Mouse (Mus musculus) MEL (cell line): ENCODE measurements around the gene Prr15. TPM values are rescaled to one million over a fixed set of nuclear protein-coding genes. Genes with fewer than 3 reads are reported as not detected.

ENCODE experiments used
- DNase-seq: peaks from one replicate; pipeline ENCODE4 v3.0.0; 2011; ENCODE audit warnings: low read depth, low spot score
- H3K27ac ChIP-seq: 2 replicates; pipeline ENCODE4 v1.5.1; 2012; ENCODE audit warnings: low read depth, mild to moderate bottlenecking, control low read depth, low read length, moderate library complexity; ENCODE audit not compliant: control insufficient read depth
- H3K27me3 ChIP-seq, 2 experiments: fragments of 150-350 bp in 1 of 2; sonication (generic) in 1 of 2; 2 replicates each; pipeline ENCODE4 v1.6.1; 2012; ENCODE audit warnings: low read length in 2 of 2, mild to moderate bottlenecking in 2 of 2, improper control_type of control experiment in 1 of 2, moderate library complexity in 1 of 2; ENCODE audit not compliant: insufficient read depth in 2 of 2, control insufficient read depth in 1 of 2
- H3K36me3 ChIP-seq, 2 experiments: 2 replicates each; pipeline ENCODE4 v1.6.1; 2012 to 2014; ENCODE audit warnings: low read length in 2 of 2, improper control_type of control experiment in 1 of 2, inconsistent platforms in 1 of 2, mild to moderate bottlenecking in 1 of 2; ENCODE audit not compliant: insufficient read depth in 2 of 2, control insufficient read depth in 1 of 2
- H3K4me1 ChIP-seq, 2 experiments: fragments of 150-350 bp in 1 of 2; sonication (generic) in 1 of 2; 2 replicates each; pipeline ENCODE4 v1.6.1; 2012; ENCODE audit warnings: low read length in 2 of 2, improper control_type of control experiment in 1 of 2, mild to moderate bottlenecking in 1 of 2; ENCODE audit not compliant: insufficient read depth in 2 of 2, control insufficient read depth in 1 of 2
- H3K4me3 ChIP-seq, 2 experiments: fragments of 150-350 bp in 1 of 2; sonication (generic) in 1 of 2; 2 replicates each; pipeline ENCODE4 v1.5.1; 2012; ENCODE audit warnings: low read depth in 2 of 2, low read length in 2 of 2, mild to moderate bottlenecking in 2 of 2, moderate library complexity in 2 of 2, control low read depth in 1 of 2, improper control_type of control experiment in 1 of 2; ENCODE audit not compliant: control insufficient read depth in 1 of 2, insufficient read depth in 1 of 2
- H3K79me2 ChIP-seq: 2 replicates; pipeline ENCODE4 v1.6.1; 2012; ENCODE audit warnings: mild to moderate bottlenecking, low read length, moderate library complexity; ENCODE audit not compliant: control insufficient read depth, poor library complexity, insufficient read depth
- H3K9ac ChIP-seq: 2 replicates; pipeline ENCODE4 v1.6.1; 2012; ENCODE audit warnings: low read depth, mild to moderate bottlenecking, control low read depth, low read length, moderate library complexity; ENCODE audit not compliant: control insufficient read depth, poor library complexity, severe bottlenecking
- H3K9me3 ChIP-seq: fragments of 150-350 bp; sonication (generic); replicated peaks from 2 replicates; pipeline ENCODE4 v1.6.1; 2012; ENCODE audit warnings: mild to moderate bottlenecking, low read length, improper control_type of control experiment, moderate library complexity; ENCODE audit not compliant: insufficient read depth
- CHD1 ChIP-seq: IDR thresholded peaks from 2 replicates; pipeline ENCODE4 v1.6.1; 2012; ENCODE audit warnings: low read depth, mild to moderate bottlenecking, inconsistent platforms, low read length, improper control_type of control experiment
- CTCF ChIP-seq, 3 experiments: IDR thresholded peaks in 2 of 3; conservative IDR thresholded peaks in 1 of 3; 2 replicates each; pipeline ENCODE4 v1.5.1; 2011 to 2012; ENCODE audit warnings: low read length in 3 of 3, low read depth in 2 of 3, mild to moderate bottlenecking in 2 of 3, improper control_type of control experiment in 1 of 3, inconsistent platforms in 1 of 3, mixed read lengths in 1 of 3, moderate library complexity in 1 of 3; ENCODE audit not compliant: control insufficient read depth in 1 of 3, insufficient read depth in 1 of 3, poor library complexity in 1 of 3, severe bottlenecking in 1 of 3
- ELF1 ChIP-seq: IDR thresholded peaks from 2 replicates; pipeline ENCODE4 v1.6.1; 2014; ENCODE audit warnings: low read depth, mild to moderate bottlenecking, inconsistent platforms, low read length, improper control_type of control experiment, moderate library complexity
- EP300 ChIP-seq, 2 experiments: IDR thresholded peaks; 2 replicates each; pipeline ENCODE4 v1.6.1; 2011; ENCODE audit warnings: improper control_type of control experiment in 2 of 2, low read length in 2 of 2, low read depth in 1 of 2, mild to moderate bottlenecking in 1 of 2
- GABPA ChIP-seq: IDR thresholded peaks from 2 replicates; pipeline ENCODE4 v1.6.1; 2012; ENCODE audit warnings: low read depth, mild to moderate bottlenecking, inconsistent platforms, low read length, improper control_type of control experiment, moderate library complexity
- GATA1 ChIP-seq: IDR thresholded peaks from 2 replicates; pipeline ENCODE4 v1.6.1; 2011; ENCODE audit warnings: low read depth, low read length, improper control_type of control experiment
- HCFC1 ChIP-seq: IDR thresholded peaks from 2 replicates; pipeline ENCODE4 v1.6.1; 2012; ENCODE audit warnings: low read depth, mild to moderate bottlenecking, inconsistent platforms, low read length, improper control_type of control experiment, moderate library complexity
- JUND ChIP-seq: IDR thresholded peaks from 2 replicates; pipeline ENCODE4 v1.6.1; 2011; ENCODE audit warnings: low read depth, mild to moderate bottlenecking, improper control_type of control experiment, low read length
- KAT2A ChIP-seq: conservative IDR thresholded peaks from 2 replicates; pipeline ENCODE4 v1.6.1; 2012; ENCODE audit warnings: low read depth, low read length, improper control_type of control experiment, inconsistent platforms
- MAZ ChIP-seq: IDR thresholded peaks from 2 replicates; pipeline ENCODE4 v1.6.1; 2012; ENCODE audit warnings: low read depth, mild to moderate bottlenecking, inconsistent platforms, low read length, improper control_type of control experiment
- MYB ChIP-seq: IDR thresholded peaks from 2 replicates; pipeline ENCODE4 v1.6.1; 2011; ENCODE audit warnings: mild to moderate bottlenecking, low read depth, low read length, improper control_type of control experiment
- MYC ChIP-seq: IDR thresholded peaks from 2 replicates; pipeline ENCODE4 v1.6.1; 2011; ENCODE audit warnings: low read depth, mild to moderate bottlenecking, low read length, improper control_type of control experiment, moderate library complexity
- NELFE ChIP-seq: IDR thresholded peaks from 2 replicates; pipeline ENCODE4 v1.6.1; 2011; ENCODE audit warnings: low read depth, low read length, improper control_type of control experiment
- NRF1 ChIP-seq: IDR thresholded peaks from 2 replicates; pipeline ENCODE4 v1.6.1; 2014; ENCODE audit warnings: low read depth, mild to moderate bottlenecking, inconsistent platforms, low read length, improper control_type of control experiment, moderate library complexity; ENCODE audit not compliant: poor library complexity, insufficient read depth, severe bottlenecking
- POLR2A ChIP-seq, 2 experiments: IDR thresholded peaks; 2 replicates each; pipeline ENCODE4 v1.6.1; 2011 to 2012; ENCODE audit warnings: low read length in 2 of 2, mild to moderate bottlenecking in 2 of 2, control low read depth in 1 of 2, improper control_type of control experiment in 1 of 2, low read depth in 1 of 2, moderate library complexity in 1 of 2; ENCODE audit not compliant: control insufficient read depth in 1 of 2, insufficient read depth in 1 of 2, poor library complexity in 1 of 2
- POLR2AphosphoS5 ChIP-seq: IDR thresholded peaks from 2 replicates; pipeline ENCODE4 v1.6.1; 2012; ENCODE audit warnings: low read depth, borderline replicate concordance, mild to moderate bottlenecking, inconsistent platforms, low read length, moderate library complexity, mixed read lengths
- RAD21 ChIP-seq: IDR thresholded peaks from 2 replicates; pipeline ENCODE4 v1.6.1; 2011; ENCODE audit warnings: mild to moderate bottlenecking, low read depth, low read length, improper control_type of control experiment
- SIN3A ChIP-seq: IDR thresholded peaks from 2 replicates; pipeline ENCODE4 v1.6.1; 2012; ENCODE audit warnings: low read length, improper control_type of control experiment, inconsistent platforms
- SMC3 ChIP-seq: IDR thresholded peaks from 2 replicates; pipeline ENCODE4 v1.6.1; 2011; ENCODE audit warnings: low read depth, low read length, improper control_type of control experiment
- TAL1 ChIP-seq: IDR thresholded peaks from 2 replicates; pipeline ENCODE4 v1.6.1; 2012; ENCODE audit warnings: mild to moderate bottlenecking, inconsistent platforms, low read length, moderate library complexity, mixed read lengths
- TCF12 ChIP-seq: IDR thresholded peaks from 2 replicates; pipeline ENCODE4 v1.6.1; 2014; ENCODE audit warnings: low read depth, mild to moderate bottlenecking, inconsistent platforms, low read length, improper control_type of control experiment, moderate library complexity
- UBTF ChIP-seq: IDR thresholded peaks from 2 replicates; pipeline ENCODE4 v1.6.1; 2012; ENCODE audit warnings: low read depth, mild to moderate bottlenecking, inconsistent platforms, low read length, improper control_type of control experiment, moderate library complexity, borderline replicate concordance; ENCODE audit not compliant: insufficient read depth
- USF2 ChIP-seq, 2 experiments: IDR thresholded peaks; 2 replicates each; pipeline ENCODE4 v1.6.1; 2011 to 2012; ENCODE audit warnings: improper control_type of control experiment in 2 of 2, low read length in 2 of 2, borderline replicate concordance in 1 of 2, inconsistent platforms in 1 of 2, low read depth in 1 of 2, mild to moderate bottlenecking in 1 of 2; ENCODE audit not compliant: insufficient read depth in 1 of 2
- ZC3H11A ChIP-seq: IDR thresholded peaks from 2 replicates; pipeline ENCODE4 v1.6.1; 2012; ENCODE audit warnings: low read depth, mild to moderate bottlenecking, inconsistent platforms, low read length, improper control_type of control experiment
- ZKSCAN1 ChIP-seq: IDR thresholded peaks from 2 replicates; pipeline ENCODE4 v1.6.1; 2012; ENCODE audit warnings: low read depth, mild to moderate bottlenecking, inconsistent platforms, low read length, improper control_type of control experiment, moderate library complexity
- ZNF384 ChIP-seq: IDR thresholded peaks from 2 replicates; pipeline ENCODE4 v1.6.1; 2012; ENCODE audit warnings: low read depth, mild to moderate bottlenecking, inconsistent platforms, low read length, improper control_type of control experiment
- polyA plus RNA-seq, 2 experiments: library from polyadenylated mRNA; stranded (reverse) in 1 of 2; unstranded in 1 of 2; fragments of >175 nt in 1 of 2; fragments of >200 nt in 1 of 2; gene quantifications; 2 replicates each; pipeline versions ENCODE4 v1.2.1 to v1.2.4; 2012; ENCODE audit warnings: low replicate concordance in 2 of 2, low read depth in 1 of 2; ENCODE audit not compliant: insufficient read length in 2 of 2, insufficient read depth in 1 of 2, missing spikeins in 1 of 2
- total RNA-seq: library from RNA; depleted of rRNA; stranded (reverse); fragments of 300-350 nt; gene quantifications from 2 replicates; pipeline ENCODE4 v1.2.3, GENCODE M21; 2012

The Prr15 gene
- total and polyA plus RNA-seq, 3 experiments = not detected

- no peaks in the 10 kb centered on the region for H3K4me1 ChIP-seq
- no peak overlapping the region for H3K27ac ChIP-seq
- H3K9me3 ChIP-seq = no peaks in the 10 kb centered on the region
- H3K4me3 ChIP-seq = no peak overlapping the region
- no peaks in the 10 kb centered on the region for H3K27me3 ChIP-seq
- H3K9ac ChIP-seq = no peak overlapping the region
- no peaks in the 10 kb centered on the region for H3K36me3 ChIP-seq
- no peak for DNase-seq
- no peaks in the 10 kb centered on the region for H3K79me2 ChIP-seq
- TF ChIP-seq SIN3A (no peak), TAL1 (no peak), MYC (no peak), ZC3H11A (no peak), TCF12 (no peak), MYB (no peak), ZNF384 (no peak), SMC3 (no peak), GATA1 (no peak), NELFE (no peak), GABPA (no peak), JUND (no peak), ELF1 (no peak), USF2 (IDR thresholded peaks at IDR 0.05; ENCODE audit: borderline replicate concordance in 1 of 2, insufficient read depth in 1 of 2, low read depth in 1 of 2, low read length in 2 of 2) (no peak), UBTF (no peak), CHD1 (no peak), NRF1 (no peak), POLR2A (IDR thresholded peaks at IDR 0.05; ENCODE audit: control insufficient read depth in 1 of 2, insufficient read depth in 1 of 2, low read depth in 1 of 2, low read length in 2 of 2, poor library complexity in 1 of 2) (no peak), HCFC1 (no peak)
- TF ChIP-seq, all 39 proteins: peak for 0
These were observed 45.4 kb upstream of the Prr15 start for GRCm38 (mm10) chr6:54280248-54280647.

GRCm38 (mm10) chr6:54283299-54283698 is 42.3 kb upstream of the Prr15 start:
- no peak for DNase-seq
- no peaks in the 10 kb centered on the region for H3K79me2 ChIP-seq
- H3K27me3 ChIP-seq = no peaks in the 10 kb centered on the region
- TF ChIP-seq MYC (no peak), CTCF (IDR thresholded peaks at IDR 0.05 in 2 of 3, conservative IDR thresholded peaks at IDR 0.05 in 1 of 3; ENCODE audit: control insufficient read depth in 1 of 3, insufficient read depth in 1 of 3, low read depth in 2 of 3, low read length in 3 of 3, poor library complexity in 1 of 3, severe bottlenecking in 1 of 3) (no peak), NELFE (no peak), GABPA (no peak), ZKSCAN1 (no peak), USF2 (IDR thresholded peaks at IDR 0.05; ENCODE audit: borderline replicate concordance in 1 of 2, insufficient read depth in 1 of 2, low read depth in 1 of 2, low read length in 2 of 2) (no peak), EP300 (IDR thresholded peaks at IDR 0.05; ENCODE audit: low read depth in 1 of 2, low read length in 2 of 2) (no peak), ZNF384 (no peak), KAT2A (no peak), MAZ (no peak), POLR2AphosphoS5 (no peak), RAD21 (no peak), ELF1 (no peak), GATA1 (no peak), MYB (no peak)
- TF ChIP-seq, all 39 proteins: peak for 0
- no peak overlapping the region for H3K4me3 ChIP-seq
- no peaks in the 10 kb centered on the region for H3K4me1 ChIP-seq
- no peak overlapping the region for H3K27ac ChIP-seq
- H3K9ac ChIP-seq = no peak overlapping the region
- H3K9me3 ChIP-seq = no peaks in the 10 kb centered on the region
- H3K36me3 ChIP-seq = no peaks in the 10 kb centered on the region
